Mouse (Mus musculus) cortical plate, adult 2 months (tissue): Measurements from ENCODE around the gene Brdt.

Experiments used
- CTCF ChIP-seq: fragments of 200-500 bp; IDR thresholded peaks from 2 replicates; pipeline ENCODE4 v1.5.1; 2011; ENCODE audit warnings: mild to moderate bottlenecking, control low read depth, low read length; ENCODE audit not compliant: insufficient read depth; ENCODE audit errors: extremely low read depth
- POLR2A ChIP-seq: fragments of 200-500 bp; IDR thresholded peaks from 2 replicates; pipeline ENCODE4 v1.6.1; 2011; ENCODE audit warnings: mild to moderate bottlenecking, low read length, control low read depth; ENCODE audit not compliant: insufficient read depth; ENCODE audit errors: extremely low read depth

GRCm38 (mm10) chr5:107371335-107371734 is 40.4 kb downstream of the Brdt start:
- TF ChIP-seq CTCF (no peak), POLR2A (no peak)
